8 mouse cellular contexts compared by ENCODE assay signal in genomic region chr11:115162832-115163480, GRCm38 (mm10). TPM values are rescaled to one million over a fixed set of nuclear protein-coding genes. Genes with fewer than 3 reads are reported as not detected.
DNase-seq lines count a peak whose midpoint lies in the region; ATAC-seq lines count a peak whose summit lies in the region.

Gene Slc9a3r1 (plus strand): TSS chr11:115163341.

- intact Hi-C loops in heart, postnatal 14 days (cut with DNase I) = loop anchor here (2.0 kb wide), 1 partner anchor 108 kb away; no protein-coding TSS in a partner anchor

- no peaks in the 10 kb centered on the region for H3K36me3 ChIP-seq in forebrain, embryonic 14.5 days (ENCODE audit: control insufficient read depth, insufficient read depth, low read length)
- H3K36me3 ChIP-seq in neural tube, embryonic 15.5 days = no peaks in the 10 kb centered on the region

- peak within 1 kb of the TSS; percentile 58 for H3K9ac ChIP-seq in forebrain, embryonic 14.5 days (ENCODE audit: low read length)
- peak within 1 kb of the TSS; percentile 51 for H3K9ac ChIP-seq in neural tube, embryonic 15.5 days (replicated peaks)

- peak within 1 kb of the TSS; percentile 80 for H3K4me2 ChIP-seq in forebrain, embryonic 14.5 days (ENCODE audit: low read length)
- peak within 1 kb of the TSS; percentile 62 for H3K4me2 ChIP-seq in neural tube, embryonic 15.5 days

- peak within 1 kb of the TSS; percentile 52 for H3K4me3 ChIP-seq in forebrain, embryonic 14.5 days (ENCODE audit: low read depth, low read length)
- peak within 1 kb of the TSS; percentile 51 for H3K4me3 ChIP-seq in neural tube, embryonic 15.5 days (replicated peaks)

- peak; percentile 98 for ATAC-seq in forebrain, embryonic 14.5 days
- ATAC-seq in neural tube, embryonic 15.5 days (ENCODE audit: low FRiP score) = peak; percentile 91

- H3K27ac ChIP-seq in forebrain, embryonic 14.5 days (ENCODE audit: low read depth, low read length) = no peak within 1 kb of the TSS
- H3K27ac ChIP-seq in neural tube, embryonic 15.5 days (replicated peaks) = peak within 1 kb of the TSS; percentile 73

- peaks cover 12% of the 10 kb centered on the region; the same call in 1 of the 2 replicates for H3K4me1 ChIP-seq in forebrain, embryonic 14.5 days (ENCODE audit: control insufficient read depth, insufficient read depth, low read length)
- peaks cover 39% of the 10 kb centered on the region for H3K4me1 ChIP-seq in neural tube, embryonic 15.5 days

- peak; percentile 99 for DNase-seq in ES-CJ7 (ENCODE audit: low read depth, low spot score)
- peak; percentile 99 for DNase-seq in cerebellum, adult 11 months
- peak; percentile 98 for DNase-seq in forebrain, embryonic 14.5 days (ENCODE audit: low spot score)
- DNase-seq in heart, postnatal 14 days = peak; percentile 97 to 98
- DNase-seq in layer of hippocampus, adult 11-12 months (ENCODE audit: low spot score) = peak; percentile 97
- peak; percentile 99 for DNase-seq in lung, adult 18-20 months
- peak; percentile 94 for DNase-seq in testis, postnatal 14 days (ENCODE audit: low spot score)

- no peaks in the 10 kb centered on the region for H3K9me3 ChIP-seq in forebrain, embryonic 14.5 days (replicated peaks; ENCODE audit: control insufficient read depth, low read length)
- no peaks in the 10 kb centered on the region for H3K9me3 ChIP-seq in neural tube, embryonic 15.5 days (replicated peaks)

- under 1% methylated on average over 47 of the region's 47 CpGs for WGBS in forebrain, embryonic 14.5 days
- 0% methylated on average over 47 of the region's 47 CpGs for WGBS in neural tube, embryonic 15.5 days

- H3K27me3 ChIP-seq in forebrain, embryonic 14.5 days (replicated peaks; ENCODE audit: control insufficient read depth, insufficient read depth, low read length) = peaks cover 16% of the 10 kb centered on the region
- peaks cover 51% of the 10 kb centered on the region for H3K27me3 ChIP-seq in neural tube, embryonic 15.5 days (replicated peaks)

RNA-seq across cellular contexts. Expression of gene Slc9a3r1, which starts in this region (rescaled TPM):
- 39.4 and 48.4 TPM in 2 replicates for polyA plus RNA-seq in forebrain, embryonic 14.5 days (2014; fragmentation: Nextera tagmentation; extraction: Ambion mirVana)
- 10 to 100 TPM; 12.7 to 13.5 TPM for total RNA-seq in heart, postnatal 14 days (2021)
- 45.5 and 80.6 TPM in 2 replicates for polyA plus RNA-seq in neural tube, embryonic 15.5 days (2015; fragmentation: Nextera tagmentation; extraction: Ambion mirVana)
